Mouse (Mus musculus): ENCODE data around the gene Jph2.

GRCm38 (mm10) chr2:163379366-163379765 lies 18.4 kb downstream of the Jph2 start:
- TF ChIP-seq CTCF (IDR thresholded peaks at IDR 0.05; ENCODE audit: low read depth) (no peak), EP300 (IDR thresholded peaks at IDR 0.05; ENCODE audit: low read depth) (no peak)
